Mouse (Mus musculus) adrenal gland, postnatal 25 days (tissue): ENCODE results near the gene Prb1. TPM values are rescaled to one million over a fixed set of nuclear protein-coding genes. Genes with fewer than 3 reads are reported as not detected.
"Not testable (repeated sequence)": the region's sequence is repeated elsewhere in the genome, so short reads cannot be mapped to it uniquely, and the experiment has no call there.

Experiments used
- DNase-seq: peaks from one replicate; pipeline ENCODE4 v3.0.0; 2021; ENCODE audit warnings: mixed read lengths
- long read RNA-seq: library from polyadenylated mRNA; stranded (forward); transcript quantifications from one replicate; pipeline ENCODE4 v2.0.0, GENCODE M21; 2021
- total RNA-seq: library from RNA; stranded (reverse); gene quantifications from 2 replicates; pipeline ENCODE4 v1.2.3, GENCODE M21; 2021

The Prb1 gene
- not detected in 2 replicates for total RNA-seq
- long read RNA-seq, result 0 reads

GRCm38 (mm10) chr6:132210421-132210820, at the start of gene Prb1:
TSS of gene Prb1 (minus strand) at chr6:132210521.
- DNase-seq, result not testable (repeated sequence)

Other genes starting within 250 kb of the Prb1 start
- not detected in 2 replicates for gene Prpmp5, start 104.2 kb upstream of the Prb1 start, total RNA-seq
- not detected in 2 replicates for gene Gm8882, start 153.6 kb upstream of the Prb1 start, total RNA-seq